Mouse (Mus musculus) CH12.LX (cell line): ENCODE data around the gene Inpp5e. TPM values are rescaled to one million over a fixed set of nuclear protein-coding genes. Genes with fewer than 3 reads are reported as not detected.

Source experiments
- DNase-seq: peaks from one replicate; pipeline ENCODE4 v3.0.0-alpha.2; 2013; ENCODE audit errors: extremely low read depth
- H3K27ac ChIP-seq: 2 replicates; pipeline ENCODE4 v1.5.1; 2012; ENCODE audit warnings: low read depth, mild to moderate bottlenecking, control low read depth, moderate library complexity; ENCODE audit not compliant: insufficient read depth
- H3K27me3 ChIP-seq: replicated peaks from 2 replicates; pipeline ENCODE3; 2012; ENCODE audit warnings: inconsistent platforms
- H3K36me3 ChIP-seq, 2 experiments: replicated peaks in 1 of 2; 2 replicates each; pipeline versions ENCODE3 to v1.6.1; 2012; ENCODE audit warnings: inconsistent platforms in 1 of 2, low read length in 1 of 2, mild to moderate bottlenecking in 1 of 2, mixed read lengths in 1 of 2, moderate library complexity in 1 of 2; ENCODE audit not compliant: control insufficient read depth in 1 of 2, insufficient read depth in 1 of 2
- H3K4me1 ChIP-seq, 2 experiments: 2 replicates each; pipeline ENCODE4 v1.6.1; 2012; ENCODE audit warnings: inconsistent platforms in 1 of 2, moderate library complexity in 1 of 2; ENCODE audit not compliant: insufficient read depth in 2 of 2, control insufficient read depth in 1 of 2
- H3K4me2 ChIP-seq: 2 replicates; pipeline ENCODE4 v1.6.1; 2012; ENCODE audit warnings: low read depth, mild to moderate bottlenecking, control low read depth; ENCODE audit not compliant: poor library complexity, insufficient read depth, severe bottlenecking
- H3K4me3 ChIP-seq, 3 experiments: fragments of 150-350 bp in 1 of 3; sonication (generic) in 1 of 3; replicated peaks in 1 of 3; 2 replicates each; pipeline versions ENCODE3 to v1.5.1; 2011 to 2012; ENCODE audit warnings: low read depth in 2 of 3, low read length in 2 of 3, mild to moderate bottlenecking in 2 of 3, moderate library complexity in 2 of 3, control low read depth in 1 of 3, improper control_type of control experiment in 1 of 3, inconsistent platforms in 1 of 3, mixed read lengths in 1 of 3; ENCODE audit not compliant: poor library complexity in 1 of 3
- H3K79me2 ChIP-seq: replicated peaks from 2 replicates; pipeline ENCODE4 v1.6.1; 2012; ENCODE audit warnings: mild to moderate bottlenecking, moderate library complexity; ENCODE audit not compliant: control insufficient read depth, poor library complexity, insufficient read depth, severe bottlenecking; ENCODE audit errors: extremely low read depth
- H3K9ac ChIP-seq: 2 replicates; pipeline ENCODE4 v1.6.1; 2012; ENCODE audit warnings: low read depth, mild to moderate bottlenecking, control low read depth, moderate library complexity; ENCODE audit not compliant: insufficient read depth
- H3K9me3 ChIP-seq: replicated peaks from 2 replicates; pipeline ENCODE3; 2012; ENCODE audit warnings: low read length, inconsistent platforms, mixed read lengths
- BHLHE40 ChIP-seq: IDR thresholded peaks from 2 replicates; pipeline ENCODE4 v1.6.1; 2011; ENCODE audit warnings: mild to moderate bottlenecking, low read depth, low read length, improper control_type of control experiment
- CHD1 ChIP-seq: IDR thresholded peaks from 2 replicates; pipeline ENCODE4 v1.6.1; 2012; ENCODE audit warnings: low read depth, low read length, improper control_type of control experiment, inconsistent platforms
- CHD2 ChIP-seq: IDR thresholded peaks from 2 replicates; pipeline ENCODE4 v1.6.1; 2011; ENCODE audit warnings: low read length, improper control_type of control experiment
- CTCF ChIP-seq, 2 experiments: IDR thresholded peaks in 1 of 2; conservative IDR thresholded peaks in 1 of 2; 2 replicates each; pipeline ENCODE4 v1.5.1; 2011 to 2012; ENCODE audit warnings: low read depth in 2 of 2, low read length in 2 of 2, improper control_type of control experiment in 1 of 2, inconsistent platforms in 1 of 2, mild to moderate bottlenecking in 1 of 2, moderate library complexity in 1 of 2
- E2F4 ChIP-seq: IDR thresholded peaks from 2 replicates; pipeline ENCODE4 v1.6.1; 2011; ENCODE audit warnings: low read depth, low read length, improper control_type of control experiment; ENCODE audit not compliant: insufficient replicate concordance
- ELF1 ChIP-seq: IDR thresholded peaks from 2 replicates; pipeline ENCODE4 v1.6.1; 2014; ENCODE audit warnings: low read depth, mild to moderate bottlenecking, inconsistent platforms, low read length, improper control_type of control experiment
- EP300 ChIP-seq: IDR thresholded peaks from 2 replicates; pipeline ENCODE4 v1.6.1; 2011; ENCODE audit warnings: low read length, improper control_type of control experiment
- ETS1 ChIP-seq: conservative IDR thresholded peaks from 2 replicates; pipeline ENCODE4 v1.6.1; 2012; ENCODE audit warnings: low read depth, mild to moderate bottlenecking, inconsistent platforms, low read length, improper control_type of control experiment, moderate library complexity
- GABPA ChIP-seq: IDR thresholded peaks from 2 replicates; pipeline ENCODE4 v1.6.1; 2012; ENCODE audit warnings: low read depth, low read length, improper control_type of control experiment, inconsistent platforms; ENCODE audit not compliant: insufficient replicate concordance
- HCFC1 ChIP-seq: IDR thresholded peaks from 2 replicates; pipeline ENCODE4 v1.6.1; 2012; ENCODE audit warnings: low read depth, mild to moderate bottlenecking, inconsistent platforms, low read length, improper control_type of control experiment
- IRF4 ChIP-seq: IDR thresholded peaks from 2 replicates; pipeline ENCODE4 v1.6.1; 2014; ENCODE audit warnings: low read depth, mild to moderate bottlenecking, inconsistent platforms, low read length, improper control_type of control experiment
- JUN ChIP-seq: IDR thresholded peaks from 2 replicates; pipeline ENCODE4 v1.6.1; 2011; ENCODE audit warnings: low read depth, mild to moderate bottlenecking, low read length, improper control_type of control experiment, moderate library complexity; ENCODE audit not compliant: insufficient read depth
- JUND ChIP-seq: conservative IDR thresholded peaks from 2 replicates; pipeline ENCODE4 v1.6.1; 2011; ENCODE audit warnings: low read depth, low read length, improper control_type of control experiment
- KAT2A ChIP-seq: IDR thresholded peaks from 2 replicates; pipeline ENCODE4 v1.6.1; 2012; ENCODE audit warnings: low read length, improper control_type of control experiment, inconsistent platforms; ENCODE audit not compliant: insufficient replicate concordance
- MAFK ChIP-seq: IDR thresholded peaks from 2 replicates; pipeline ENCODE4 v1.6.1; 2011; ENCODE audit warnings: low read length, improper control_type of control experiment; ENCODE audit not compliant: insufficient replicate concordance
- MAX ChIP-seq: IDR thresholded peaks from 2 replicates; pipeline ENCODE4 v1.6.1; 2011; ENCODE audit warnings: low read length, improper control_type of control experiment
- MAZ ChIP-seq: IDR thresholded peaks from 2 replicates; pipeline ENCODE4 v1.6.1; 2012; ENCODE audit warnings: low read depth, mild to moderate bottlenecking, inconsistent platforms, low read length, improper control_type of control experiment, moderate library complexity
- MEF2A ChIP-seq: IDR thresholded peaks from 2 replicates; pipeline ENCODE4 v1.6.1; 2014; ENCODE audit warnings: low read depth, mild to moderate bottlenecking, inconsistent platforms, low read length, improper control_type of control experiment, borderline replicate concordance
- MYC ChIP-seq: IDR thresholded peaks from 2 replicates; pipeline ENCODE4 v1.6.1; 2011; ENCODE audit warnings: low read depth, mild to moderate bottlenecking, improper control_type of control experiment, low read length
- NELFE ChIP-seq: IDR thresholded peaks from 2 replicates; pipeline ENCODE4 v1.6.1; 2011; ENCODE audit warnings: low read depth, low read length, improper control_type of control experiment
- NRF1 ChIP-seq: IDR thresholded peaks from 2 replicates; pipeline ENCODE4 v1.6.1; 2014; ENCODE audit warnings: low read depth, mild to moderate bottlenecking, inconsistent platforms, low read length, improper control_type of control experiment, moderate library complexity
- PAX5 ChIP-seq: IDR thresholded peaks from 2 replicates; pipeline ENCODE4 v1.6.1; 2012; ENCODE audit warnings: low read length, inconsistent platforms, mixed read lengths
- POLR2A ChIP-seq: IDR thresholded peaks from 2 replicates; pipeline ENCODE4 v1.6.1; 2011; ENCODE audit warnings: low read depth, mild to moderate bottlenecking, improper control_type of control experiment, low read length
- POLR2AphosphoS2 ChIP-seq: IDR thresholded peaks from 2 replicates; pipeline ENCODE4 v1.6.1; 2011; ENCODE audit warnings: low read depth, low read length, improper control_type of control experiment
- RAD21 ChIP-seq: IDR thresholded peaks from 2 replicates; pipeline ENCODE4 v1.6.1; 2011; ENCODE audit warnings: low read depth, mild to moderate bottlenecking, low read length, improper control_type of control experiment, moderate library complexity
- RCOR1 ChIP-seq: conservative IDR thresholded peaks from 2 replicates; pipeline ENCODE4 v1.6.1; 2012; ENCODE audit warnings: low read depth, mild to moderate bottlenecking, inconsistent platforms, low read length, improper control_type of control experiment
- SIN3A ChIP-seq: IDR thresholded peaks from 2 replicates; pipeline ENCODE4 v1.6.1; 2012; ENCODE audit warnings: low read length, improper control_type of control experiment, inconsistent platforms
- SMC3 ChIP-seq: IDR thresholded peaks from 2 replicates; pipeline ENCODE4 v1.6.1; 2011; ENCODE audit warnings: low read depth, low read length, improper control_type of control experiment
- TBP ChIP-seq: conservative IDR thresholded peaks from 2 replicates; pipeline ENCODE4 v1.6.1; 2011; ENCODE audit warnings: low read depth, low read length, improper control_type of control experiment
- TCF12 ChIP-seq: IDR thresholded peaks from 2 replicates; pipeline ENCODE4 v1.6.1; 2014; ENCODE audit warnings: low read depth, mild to moderate bottlenecking, inconsistent platforms, low read length, improper control_type of control experiment
- UBTF ChIP-seq: IDR thresholded peaks from 2 replicates; pipeline ENCODE4 v1.6.1; 2012; ENCODE audit warnings: low read depth, mild to moderate bottlenecking, inconsistent platforms, low read length, improper control_type of control experiment, moderate library complexity
- USF1 ChIP-seq: IDR thresholded peaks from 2 replicates; pipeline ENCODE4 v1.6.1; 2014; ENCODE audit warnings: low read depth, mild to moderate bottlenecking, inconsistent platforms, low read length, improper control_type of control experiment
- USF2 ChIP-seq: conservative IDR thresholded peaks from 2 replicates; pipeline ENCODE4 v1.6.1; 2011; ENCODE audit warnings: low read depth, low read length, improper control_type of control experiment
- ZC3H11A ChIP-seq: IDR thresholded peaks from 2 replicates; pipeline ENCODE4 v1.6.1; 2012; ENCODE audit warnings: low read depth, mild to moderate bottlenecking, inconsistent platforms, low read length, improper control_type of control experiment
- ZKSCAN1 ChIP-seq: IDR thresholded peaks from 2 replicates; pipeline ENCODE4 v1.6.1; 2012; ENCODE audit warnings: low read depth, inconsistent platforms, low read length, improper control_type of control experiment, borderline replicate concordance
- ZMIZ1 ChIP-seq: IDR thresholded peaks from 2 replicates; pipeline ENCODE4 v1.6.1; 2012; ENCODE audit warnings: low read depth, mild to moderate bottlenecking, inconsistent platforms, low read length, improper control_type of control experiment
- ZNF384 ChIP-seq: IDR thresholded peaks from 2 replicates; pipeline ENCODE4 v1.6.1; 2012; ENCODE audit warnings: low read depth, low read length, improper control_type of control experiment, inconsistent platforms
- dilution Hi-C: fragments of 300-500 bp; cut with MboI; formaldehyde crosslinking; loops from 2 replicates; pipeline ENCODE4 v1.14.3; 2020; ENCODE audit warnings: low sequenced_read_pairs; ENCODE audit not compliant: extremely low pct_unique_long_range_greater_than_20kb, extremely low pct_ligation_motif_present
- in situ Hi-C: fragments of 300-500 bp; cut with MboI; formaldehyde crosslinking; loops from 3 replicates; pipeline ENCODE4 v1.14.3; 2019; ENCODE audit warnings: low sequenced_read_pairs, low pct_ligation_motif_present, low pct_unique_long_range_greater_than_20kb, mixed read lengths
- polyA plus RNA-seq: library from polyadenylated mRNA; unstranded; fragments of >175 nt; gene quantifications from 2 replicates; pipeline ENCODE4 v1.2.1, GENCODE M21; 2012; ENCODE audit warnings: low read depth; ENCODE audit not compliant: insufficient read length
- total RNA-seq, 2 experiments: library from RNA; depleted of rRNA; stranded (reverse); fragments of 300-350 nt in 1 of 2; fragments of >200 nt in 1 of 2; gene quantifications; 2 replicates each; pipeline ENCODE4 v1.2.3; 2012 to 2014

Gene Inpp5e
- total and polyA plus RNA-seq, 3 experiments = 5.2 to 10.2 (median 9.6) TPM

DNA sequence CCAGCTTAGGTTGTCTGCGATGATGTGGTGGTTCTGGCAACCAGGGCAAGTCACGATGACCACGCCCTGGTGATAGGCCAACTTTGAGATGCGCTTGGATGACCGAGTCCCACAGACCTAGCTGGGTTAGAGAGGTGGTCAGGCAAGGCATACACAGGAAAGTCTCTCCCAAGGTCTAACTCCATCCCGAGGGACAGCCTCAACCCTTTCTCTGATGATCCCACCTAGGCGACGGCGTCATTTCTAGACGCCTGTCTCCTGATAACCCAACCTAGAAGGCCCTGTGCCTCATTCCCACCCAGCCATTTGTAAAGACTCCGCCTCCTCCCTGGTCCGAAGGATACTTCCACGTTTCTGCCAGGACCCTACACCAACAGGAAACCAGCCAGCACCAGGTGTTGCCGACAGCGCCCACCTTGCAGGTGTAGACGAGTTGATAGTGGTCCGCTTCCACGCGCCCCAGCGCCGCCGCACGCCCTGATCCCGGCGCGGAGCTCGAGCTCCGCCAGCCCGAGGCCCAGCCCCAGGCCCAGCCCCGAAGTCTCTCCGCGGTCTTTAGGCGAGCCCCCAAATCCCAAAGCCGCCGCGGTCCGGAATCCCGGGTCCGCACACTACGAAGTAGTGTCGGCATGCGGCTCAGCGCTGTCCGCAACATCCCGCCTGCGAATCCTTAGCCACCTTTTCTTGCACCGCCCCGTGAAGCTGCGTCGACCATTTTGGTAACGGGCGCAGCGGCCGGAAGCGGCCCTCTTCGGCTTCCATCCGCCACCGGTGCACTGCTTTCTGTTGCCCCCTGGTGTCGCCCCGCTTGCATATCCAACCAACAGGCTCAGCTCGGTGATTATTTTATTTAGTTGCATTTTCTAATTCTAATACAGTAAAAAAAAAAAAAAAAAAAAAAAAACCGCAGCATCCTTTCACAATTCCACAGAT, 57.4 kb downstream of the Inpp5e start, which contains the start of gene Dnlz:
TSS of gene Dnlz (minus strand) at position 753 of the 933 bp plus-strand sequence.
- Histone ChIP-seq H3K4me2 (peak within 1 kb of the TSS; percentile 87), H3K9me3 (no peaks in the 10 kb centered on the region), H3K27ac (peak within 1 kb of the TSS; percentile 32), H3K4me1 (peaks cover 10 to 19% of the 10 kb centered on the region in 2 experiments), H3K79me2 (no peaks in the 10 kb centered on the region), H3K36me3 (peaks cover 22 to 58% of the 10 kb centered on the region in 2 experiments), H3K9ac (peak within 1 kb of the TSS; percentile 93), H3K4me3 (peak within 1 kb of the TSS; percentile 77 to 88 (median 85)), H3K27me3 (no peaks in the 10 kb centered on the region)
- in situ Hi-C loops (loop anchor here (5.0 kb wide), 1 partner anchor 56 kb away; the partner anchor contains the start of gene Inpp5e), dilution Hi-C loops (no loop called here)
- DNase-seq = peak; percentile 89
- TF ChIP-seq POLR2AphosphoS2 (no peak), MAZ (peak; percentile 57; the same call in 1 of the 2 replicates), SMC3 (peak; percentile 70), ZMIZ1 (peak; percentile 43; the same call in 1 of the 2 replicates), UBTF (no peak), MAFK (no peak), GABPA (peak; percentile 16; the same call in 1 of the 2 replicates), CHD2 (no peak; the same call in 1 of the 2 replicates), PAX5 (no peak), BHLHE40 (no peak), TCF12 (peak; percentile 68), HCFC1 (peak; percentile 91), MAX (0 out of 2 replicates have a peak, but pooled peaks have one; percentile 16), ELF1 (peak; percentile 86), RCOR1 (peak; percentile 10; the same call in 1 of the 2 replicates), ZNF384 (peak; percentile 68), POLR2A (peak; percentile 72), NELFE (peak; percentile 45; the same call in 1 of the 2 replicates), USF2 (no peak), RAD21 (peak; percentile 50), IRF4 (peak; percentile 47), TBP (peak; percentile 51; the same call in 1 of the 2 replicates), CTCF (conservative IDR thresholded peaks at IDR 0.05 in 1 of 2, IDR thresholded peaks at IDR 0.05 in 1 of 2; ENCODE audit: low read depth in 2 of 2, low read length in 2 of 2) (peak in 1 of 2 experiments; percentile 79; a peak in 2 of 4 replicates), KAT2A (peak; percentile 81; the same call in 1 of the 2 replicates), NRF1 (peak; percentile 72), E2F4 (0 out of 2 replicates have a peak, but pooled peaks have one; percentile 16), MYC (no peak), JUND (no peak), ZKSCAN1 (no peak), ZC3H11A (no peak; the same call in 1 of the 2 replicates), USF1 (no peak), ETS1 (0 out of 2 replicates have a peak, but pooled peaks have one; percentile 28), EP300 (no peak), MEF2A (peak; percentile 66; the same call in 1 of the 2 replicates), CHD1 (no peak), JUN (no peak), SIN3A (peak; percentile 76)
